Mouse (Mus musculus) cerebellum, adult 2 months (tissue): ENCODE measurements around the gene Bcas2. TPM values are rescaled to one million over a fixed set of nuclear protein-coding genes. Genes with fewer than 3 reads are reported as not detected.
"Not testable (repeated sequence)": the region's sequence is repeated elsewhere in the genome, so short reads cannot be mapped to it uniquely, and the experiment has no call there.

Experiments
- DNase-seq, 2 experiments: peaks; one replicate each; pipeline ENCODE4 v3.0.0; 2021
- H3K27ac ChIP-seq: fragments of 200-500 bp; 2 replicates; pipeline ENCODE4 v1.5.1; 2012; ENCODE audit warnings: low read length, control low read depth, inconsistent platforms; ENCODE audit not compliant: insufficient read depth
- H3K27me3 ChIP-seq: fragments of 200-500 bp; 2 replicates; pipeline ENCODE4 v1.6.1; 2012; ENCODE audit warnings: inconsistent platforms, mild to moderate bottlenecking, low read length, moderate library complexity; ENCODE audit not compliant: control insufficient read depth, insufficient read depth
- H3K4me1 ChIP-seq: fragments of 200-500 bp; 2 replicates; pipeline ENCODE4 v1.6.1; 2011; ENCODE audit warnings: low read length; ENCODE audit not compliant: control insufficient read depth, insufficient read depth
- H3K4me3 ChIP-seq: fragments of 200-500 bp; replicated peaks from 2 replicates; pipeline ENCODE3; 2011; ENCODE audit warnings: mild to moderate bottlenecking, low read depth, low read length, control low read depth; ENCODE audit not compliant: insufficient read depth
- CTCF ChIP-seq: fragments of 200-500 bp; IDR thresholded peaks from 2 replicates; pipeline ENCODE4 v1.5.1; 2011; ENCODE audit warnings: low read depth, mild to moderate bottlenecking, control low read depth, low read length, moderate library complexity, borderline replicate concordance; ENCODE audit not compliant: insufficient read depth
- POLR2A ChIP-seq: fragments of 200-500 bp; IDR thresholded peaks from 2 replicates; pipeline ENCODE4 v1.6.1; 2011; ENCODE audit warnings: low read length, control low read depth, borderline replicate concordance; ENCODE audit not compliant: insufficient read depth
- WGBS: fragments of 180-500 bp; shearing (Covaris S2); methylation state at CpG from one replicate; pipeline ENCODE4 v1.1.7; 2018; 5-methylcytosine and 5-hydroxymethylcytosine counted together
- polyA plus RNA-seq: library from polyadenylated mRNA; depleted of rRNA; stranded (reverse); fragments of >200 nt; gene quantifications from 2 replicates; pipeline ENCODE4 v1.2.3, GENCODE M21; 2012

The Bcas2 gene
- polyA plus RNA-seq, 1 experiment = 139 TPM

DNA sequence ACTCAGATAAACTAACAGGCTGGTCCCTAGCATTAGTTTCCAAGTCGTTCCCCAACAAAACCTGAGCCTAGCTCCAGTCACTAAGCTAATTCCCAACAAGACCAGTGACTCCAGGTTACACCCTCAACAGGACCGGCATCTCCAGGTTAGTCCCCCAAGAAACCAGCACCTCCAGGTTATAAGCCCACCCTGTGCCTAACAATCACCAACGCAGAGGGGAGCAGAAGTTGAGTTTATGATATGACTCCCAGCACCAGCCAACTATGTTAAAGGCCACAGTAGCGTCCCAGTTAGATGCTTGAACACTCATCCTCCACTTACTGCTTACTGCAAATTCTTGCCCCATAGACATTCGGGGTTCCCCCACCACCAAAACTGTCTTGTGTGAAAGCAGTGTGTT lies 27.9 kb downstream of the Bcas2 start:
- no peak for DNase-seq
- H3K4me1 ChIP-seq = no peaks in the 10 kb centered on the region
- no peak overlapping the region for H3K27ac ChIP-seq
- H3K27me3 ChIP-seq = no peaks in the 10 kb centered on the region
- TF ChIP-seq CTCF = no peak
- H3K4me3 ChIP-seq = no peak overlapping the region
- WGBS = 87% methylated on average over 5 of the region's 5 CpGs

DNA sequence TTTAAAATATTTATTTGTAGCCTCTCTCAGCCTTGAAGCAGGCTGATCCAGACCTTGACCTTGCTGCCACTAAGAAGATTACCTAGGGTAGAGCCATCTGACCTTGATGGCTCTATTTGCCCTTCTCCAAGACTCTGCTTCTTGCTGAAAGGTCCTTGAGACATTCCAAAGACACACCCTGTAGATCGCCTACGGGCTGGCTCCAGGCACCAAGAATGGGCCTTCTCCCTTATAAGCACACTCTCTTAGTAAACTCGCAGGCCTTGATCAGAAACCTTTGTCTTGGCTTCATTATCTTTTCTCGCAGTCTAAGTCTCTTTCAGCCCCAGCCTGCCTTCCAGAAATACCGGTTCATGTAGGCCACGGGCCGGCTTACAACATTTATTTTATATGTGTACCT lies 29.6 kb downstream of the Bcas2 start:
- not testable (repeated sequence) for H3K4me1 ChIP-seq, H3K4me3 ChIP-seq, H3K27me3 ChIP-seq, H3K27ac ChIP-seq, DNase-seq
- 96% methylated on average over 7 of the region's 7 CpGs for WGBS

- WGBS = 98% methylated on average over 1 of the region's 1 CpGs
- Histone ChIP-seq H3K27ac (no peak overlapping the region), H3K27me3 (no peaks in the 10 kb centered on the region), H3K4me1 (no peaks in the 10 kb centered on the region), H3K4me3 (no peak overlapping the region)
- DNase-seq = no peak
- TF ChIP-seq POLR2A (no peak), CTCF (no peak)
Measured at GRCm38 (mm10) chr3:103203554-103203953, 32.1 kb downstream of the Bcas2 start.

DNA sequence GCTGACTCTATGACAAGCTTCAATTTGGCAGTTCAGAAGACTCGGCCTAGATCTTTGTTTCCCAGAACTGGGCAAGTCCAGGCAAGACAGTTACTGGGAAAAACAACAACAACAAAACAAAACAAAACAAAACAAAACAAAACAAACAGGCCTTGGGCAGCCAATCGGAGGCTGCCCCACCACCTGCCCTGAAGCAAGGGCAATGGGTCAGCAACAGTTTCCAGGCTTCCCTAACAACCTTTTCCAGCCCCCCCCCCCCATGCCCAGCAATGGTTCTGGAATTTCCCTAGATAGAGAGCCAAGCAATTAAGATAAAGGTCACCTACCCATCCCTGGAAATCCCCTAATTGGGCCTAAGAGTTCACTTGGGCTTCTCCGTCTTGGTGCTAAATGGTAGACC lies 33.0 kb downstream of the Bcas2 start:
- Histone ChIP-seq H3K4me1 (no peaks in the 10 kb centered on the region), H3K4me3 (no peak overlapping the region), H3K27ac (no peak overlapping the region), H3K27me3 (no peaks in the 10 kb centered on the region)
- DNase-seq = no peak
- no peak for TF ChIP-seq CTCF
- no peak for TF ChIP-seq POLR2A
- WGBS = 92% methylated on average over 3 of the region's 3 CpGs

DNA sequence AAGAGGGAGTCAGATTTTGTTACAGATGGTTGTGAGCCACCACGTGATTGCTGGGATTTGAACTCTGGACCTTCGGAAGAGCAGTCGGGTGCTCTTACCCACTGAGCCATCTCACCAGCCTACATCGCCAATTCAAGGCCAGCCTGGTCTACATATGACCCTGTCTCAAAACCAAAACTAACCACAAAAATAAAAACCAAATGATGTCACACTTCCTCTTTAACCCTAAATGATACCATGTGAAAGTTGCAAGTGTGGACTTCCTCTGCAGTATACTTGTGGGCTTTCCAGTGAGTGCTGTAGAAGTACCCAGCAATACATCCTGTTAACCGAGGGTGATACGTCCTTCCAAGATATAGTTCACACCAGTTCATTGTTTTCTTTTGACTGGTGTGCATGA lies 34.9 kb downstream of the Bcas2 start:
- WGBS = 92% methylated on average over 6 of the region's 6 CpGs
- Histone ChIP-seq H3K4me3 (no peak overlapping the region), H3K4me1 (no peaks in the 10 kb centered on the region), H3K27ac (no peak overlapping the region), H3K27me3 (no peaks in the 10 kb centered on the region)
- TF ChIP-seq POLR2A (no peak), CTCF (no peak)
- no peak for DNase-seq

GRCm38 (mm10) chr3:103207749-103208148 lies 36.3 kb downstream of the Bcas2 start:
- Histone ChIP-seq H3K27me3 (no peaks in the 10 kb centered on the region), H3K4me3 (no peak overlapping the region), H3K4me1 (no peaks in the 10 kb centered on the region), H3K27ac (no peak overlapping the region)
- no peak for DNase-seq
- 34% methylated on average over 5 of the region's 5 CpGs for WGBS
- TF ChIP-seq CTCF = no peak
- TF ChIP-seq POLR2A = no peak

DNA sequence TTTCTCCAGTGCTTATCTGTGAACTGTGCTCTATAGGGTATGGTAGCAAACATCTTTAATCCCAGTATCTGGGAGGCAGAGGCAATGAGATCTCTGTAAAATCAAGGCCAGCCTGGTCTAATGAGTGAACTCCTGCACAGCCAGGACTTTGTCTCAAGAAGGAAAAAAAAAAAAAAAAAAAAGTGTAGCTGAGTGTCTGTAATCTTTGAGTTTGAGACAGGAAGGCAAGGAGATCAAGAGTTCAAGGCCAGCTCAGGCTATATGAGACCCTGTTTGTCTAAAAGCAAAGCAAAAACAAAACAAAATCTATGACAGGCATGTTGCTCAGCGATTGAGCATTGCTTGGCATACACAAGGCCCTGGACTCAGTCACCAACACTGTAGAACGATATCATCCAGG lies 36.8 kb downstream of the Bcas2 start:
- WGBS = 77% methylated on average over 2 of the region's 2 CpGs

DNA sequence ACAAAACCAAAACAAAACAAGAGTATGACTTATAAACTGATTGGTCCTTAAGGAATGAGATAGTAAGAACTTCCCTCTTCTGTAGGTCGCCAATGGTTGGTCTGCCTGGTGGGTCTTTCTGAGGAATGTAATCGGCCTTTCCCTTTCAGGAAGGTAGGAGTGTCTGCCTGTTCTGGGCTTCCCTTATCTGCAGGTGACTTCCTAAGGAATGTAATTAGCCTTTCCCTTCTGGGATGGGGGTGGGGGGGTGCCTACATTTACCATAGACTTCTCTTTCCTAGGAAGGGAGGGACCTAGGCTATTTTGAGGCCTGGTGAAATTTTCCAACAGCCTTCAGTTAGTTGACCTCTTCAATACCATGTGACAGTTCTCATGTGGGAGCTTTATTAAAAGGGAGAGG lies 39.6 kb downstream of the Bcas2 start:
- 93% methylated on average over 2 of the region's 2 CpGs for WGBS
- Histone ChIP-seq H3K27ac (no peak overlapping the region), H3K4me3 (no peak overlapping the region), H3K27me3 (no peaks in the 10 kb centered on the region), H3K4me1 (no peaks in the 10 kb centered on the region)
- DNase-seq = no peak
- TF ChIP-seq CTCF = no peak
- TF ChIP-seq POLR2A = no peak

More for the DNA sequence above, 36.8 kb downstream of the Bcas2 start:
- DNase-seq = no peak
- TF ChIP-seq POLR2A (no peak), CTCF (no peak)
- Histone ChIP-seq H3K27me3 (no peaks in the 10 kb centered on the region), H3K4me1 (no peaks in the 10 kb centered on the region), H3K4me3 (no peak overlapping the region), H3K27ac (no peak overlapping the region)

DNA sequence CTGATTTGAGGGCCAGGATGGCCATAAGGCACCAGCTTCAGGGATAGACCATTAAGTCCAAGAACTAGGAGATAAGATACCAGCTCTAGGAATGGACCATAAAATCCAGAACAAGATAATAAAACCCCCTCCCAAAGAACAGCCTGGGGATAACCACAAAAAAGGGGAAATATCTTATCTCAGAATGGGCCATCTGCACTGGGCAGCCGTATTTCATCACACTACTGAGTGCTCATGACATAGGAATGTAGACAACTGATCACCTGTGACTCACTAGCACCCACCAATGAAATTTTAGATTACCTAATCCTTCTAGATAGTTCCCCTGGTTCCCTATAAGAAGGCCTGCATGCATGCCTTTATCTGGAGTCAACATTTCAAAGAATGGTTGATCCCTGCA lies 40.7 kb downstream of the Bcas2 start:
- H3K27ac ChIP-seq = no peak overlapping the region
- no peak overlapping the region for H3K4me3 ChIP-seq
- DNase-seq = no peak
- 91% methylated on average over 1 of the region's 1 CpGs for WGBS
- TF ChIP-seq POLR2A (no peak), CTCF (no peak)
- no peaks in the 10 kb centered on the region for H3K4me1 ChIP-seq
- H3K27me3 ChIP-seq = no peaks in the 10 kb centered on the region
